Mouse (Mus musculus): ENCODE measurements around the gene Gm4131.
A peak's percentile ranks its signal among the peaks of the same experiment; 100 is the strongest.
"Not testable (repeated sequence)": the region's sequence is repeated elsewhere in the genome, so short reads cannot be mapped to it uniquely, and the experiment has no call there.

Gene Gm4131

GRCm38 (mm10) chr14:62566821-62567220 is at the start of gene Gm4131:
Gm4131 (minus strand) TSS chr14:62566921.
- not testable (repeated sequence) for DNase-seq (ENCODE audit: low spot score in 2 of 2)

- DNase-seq (ENCODE audit: low spot score in 2 of 2), result no peak
Measured at GRCm38 (mm10) chr14:62609904-62610303, 43.2 kb upstream of the Gm4131 start.

GRCm38 (mm10) chr14:62607791-62608196 is 41.1 kb upstream of the Gm4131 start:
- DNase-seq (ENCODE audit: low spot score in 2 of 2), result no peak

GRCm38 (mm10) chr14:62602869-62603268 is 36.1 kb upstream of the Gm4131 start:
- no peak for DNase-seq (ENCODE audit: low spot score in 2 of 2)

- no peak for DNase-seq (ENCODE audit: low spot score in 2 of 2)
Measured at GRCm38 (mm10) chr14:62602271-62602670, 35.5 kb upstream of the Gm4131 start.

GRCm38 (mm10) chr14:62600109-62600522 is 33.4 kb upstream of the Gm4131 start:
- DNase-seq (ENCODE audit: low spot score in 2 of 2), result no peak

- no peak for DNase-seq (ENCODE audit: low spot score in 2 of 2)
Measured at GRCm38 (mm10) chr14:62585338-62585737, 18.6 kb upstream of the Gm4131 start.

- DNase-seq (ENCODE audit: low spot score in 2 of 2), result no peak
Measured at GRCm38 (mm10) chr14:62584637-62585036, 17.9 kb upstream of the Gm4131 start.

GRCm38 (mm10) chr14:62581768-62582167 is 15.0 kb upstream of the Gm4131 start:
- DNase-seq (ENCODE audit: low spot score in 2 of 2), result no peak

- DNase-seq (ENCODE audit: low spot score in 2 of 2), result peak in 1 of 2 experiments; percentile 3
Measured at GRCm38 (mm10) chr14:62580945-62581344, 14.2 kb upstream of the Gm4131 start.

- DNase-seq (ENCODE audit: low spot score in 2 of 2), result no peak
Measured at GRCm38 (mm10) chr14:62575862-62576261, 9.1 kb upstream of the Gm4131 start.

- no peak for DNase-seq (ENCODE audit: low spot score in 2 of 2)
Measured at GRCm38 (mm10) chr14:62574906-62575305, 8.2 kb upstream of the Gm4131 start.

GRCm38 (mm10) chr14:62573454-62573853 is 6.7 kb upstream of the Gm4131 start:
- DNase-seq (ENCODE audit: low spot score in 2 of 2), result no peak

GRCm38 (mm10) chr14:62570299-62570698 is 3.6 kb upstream of the Gm4131 start:
- no peak for DNase-seq (ENCODE audit: low spot score in 2 of 2)

- no peak for DNase-seq (ENCODE audit: low spot score in 2 of 2)
Measured at GRCm38 (mm10) chr14:62569463-62569862, 2.7 kb upstream of the Gm4131 start.

GRCm38 (mm10) chr14:62563679-62564078 is 3.0 kb downstream of the Gm4131 start:
- no peak for DNase-seq (ENCODE audit: low spot score in 2 of 2)

- no peak for DNase-seq (ENCODE audit: low spot score in 2 of 2)
Measured at GRCm38 (mm10) chr14:62561875-62562748, 4.6 kb downstream of the Gm4131 start.

- no peak for DNase-seq (ENCODE audit: low spot score in 2 of 2)
Measured at GRCm38 (mm10) chr14:62557111-62557510, 9.6 kb downstream of the Gm4131 start.

GRCm38 (mm10) chr14:62555840-62556810 is 10.6 kb downstream of the Gm4131 start:
- DNase-seq (ENCODE audit: low spot score in 2 of 2), result no peak

GRCm38 (mm10) chr14:62555309-62555829 is 11.4 kb downstream of the Gm4131 start, which contains the start of gene Fam124a:
Fam124a (plus strand) TSS chr14:62555737.
- peak in 1 of 2 experiments; percentile 4 for DNase-seq (ENCODE audit: low spot score in 2 of 2)

GRCm38 (mm10) chr14:62553786-62554185 is 12.9 kb downstream of the Gm4131 start:
- DNase-seq (ENCODE audit: low spot score in 2 of 2), result no peak

- DNase-seq (ENCODE audit: low spot score in 2 of 2), result no peak
Measured at GRCm38 (mm10) chr14:62552771-62553170, 13.9 kb downstream of the Gm4131 start.

Data from natural killer cell, adult 2 months (primary cell).